Mouse (Mus musculus) embryo, embryonic 11 days (tissue): ENCODE measurements around the gene Vac14.

Source experiments
- DNase-seq: peaks from one replicate; pipeline ENCODE4 v3.0.0-alpha.2; 2015

The Vac14 gene

DNA sequence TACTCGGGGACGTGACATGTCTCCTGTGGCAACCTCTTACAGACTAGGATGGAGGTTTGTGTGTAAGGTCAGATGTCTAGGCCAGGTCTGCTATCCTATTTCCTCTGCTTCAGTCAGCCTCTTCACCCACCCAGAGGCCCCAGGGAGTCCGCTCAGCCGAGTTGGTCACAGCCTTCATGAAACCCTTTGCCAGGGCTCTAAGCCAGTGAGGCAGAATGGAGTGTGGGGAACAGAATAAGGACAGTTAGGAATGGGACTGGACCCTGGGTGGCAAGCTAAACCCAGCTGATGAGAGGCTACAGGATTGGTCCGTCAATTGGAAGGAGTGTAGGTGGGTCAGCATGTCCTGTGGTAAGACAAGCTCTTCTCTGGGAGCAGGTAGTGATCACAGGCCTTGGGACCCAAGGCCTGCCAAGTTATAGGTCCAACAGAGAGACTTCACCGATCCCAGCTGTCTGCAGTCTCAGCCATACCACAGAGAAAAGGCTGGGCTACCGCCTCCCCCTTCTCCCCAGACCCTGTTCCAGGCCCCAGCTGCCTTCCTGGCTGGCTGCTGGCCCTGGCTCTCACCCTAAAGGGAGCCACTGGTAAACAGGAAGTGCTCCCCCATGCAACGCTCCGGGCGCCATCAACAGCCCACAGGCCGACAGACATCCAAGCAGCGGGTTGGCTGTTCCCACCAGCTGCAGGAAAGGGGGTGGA lies 100.7 kb downstream of the Vac14 start:
- DNase-seq: peak; percentile 33

DNA sequence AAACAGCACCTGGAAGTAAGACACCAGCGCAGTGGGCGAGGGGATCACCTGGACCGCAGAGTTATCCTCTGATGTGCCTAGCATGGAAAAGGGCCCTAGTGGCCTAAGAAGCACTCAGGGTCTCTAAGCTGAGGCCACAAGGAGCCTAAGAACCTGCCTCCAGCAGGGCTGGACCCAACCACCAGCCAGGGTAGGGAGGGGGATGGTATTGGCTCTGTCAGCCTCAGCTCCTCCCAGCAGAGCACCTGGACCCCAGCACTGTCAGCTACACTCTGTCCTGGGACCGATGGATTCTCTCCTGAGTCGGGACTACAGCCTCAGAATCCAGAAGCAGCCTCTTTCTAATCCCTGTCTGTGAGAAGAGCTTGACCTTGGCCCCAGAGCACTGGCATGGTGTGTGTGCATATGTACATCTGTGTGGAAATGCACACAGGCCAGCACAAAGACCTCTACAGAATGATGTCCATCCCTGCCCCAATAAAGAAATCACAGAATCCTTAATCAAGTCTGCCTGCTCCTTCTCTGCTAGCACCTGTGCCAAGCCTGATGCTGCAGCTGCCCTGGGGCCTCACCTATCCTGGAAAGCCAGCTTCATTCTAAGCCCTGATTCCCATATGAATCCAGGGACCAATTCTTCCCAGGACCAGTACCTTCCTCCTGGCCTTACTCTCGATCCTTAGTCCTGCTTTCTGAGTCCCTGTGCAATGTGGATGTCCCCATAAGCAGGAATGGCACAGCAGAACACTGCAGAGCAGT lies 101.7 kb downstream of the Vac14 start:
- DNase-seq: no peak

DNA sequence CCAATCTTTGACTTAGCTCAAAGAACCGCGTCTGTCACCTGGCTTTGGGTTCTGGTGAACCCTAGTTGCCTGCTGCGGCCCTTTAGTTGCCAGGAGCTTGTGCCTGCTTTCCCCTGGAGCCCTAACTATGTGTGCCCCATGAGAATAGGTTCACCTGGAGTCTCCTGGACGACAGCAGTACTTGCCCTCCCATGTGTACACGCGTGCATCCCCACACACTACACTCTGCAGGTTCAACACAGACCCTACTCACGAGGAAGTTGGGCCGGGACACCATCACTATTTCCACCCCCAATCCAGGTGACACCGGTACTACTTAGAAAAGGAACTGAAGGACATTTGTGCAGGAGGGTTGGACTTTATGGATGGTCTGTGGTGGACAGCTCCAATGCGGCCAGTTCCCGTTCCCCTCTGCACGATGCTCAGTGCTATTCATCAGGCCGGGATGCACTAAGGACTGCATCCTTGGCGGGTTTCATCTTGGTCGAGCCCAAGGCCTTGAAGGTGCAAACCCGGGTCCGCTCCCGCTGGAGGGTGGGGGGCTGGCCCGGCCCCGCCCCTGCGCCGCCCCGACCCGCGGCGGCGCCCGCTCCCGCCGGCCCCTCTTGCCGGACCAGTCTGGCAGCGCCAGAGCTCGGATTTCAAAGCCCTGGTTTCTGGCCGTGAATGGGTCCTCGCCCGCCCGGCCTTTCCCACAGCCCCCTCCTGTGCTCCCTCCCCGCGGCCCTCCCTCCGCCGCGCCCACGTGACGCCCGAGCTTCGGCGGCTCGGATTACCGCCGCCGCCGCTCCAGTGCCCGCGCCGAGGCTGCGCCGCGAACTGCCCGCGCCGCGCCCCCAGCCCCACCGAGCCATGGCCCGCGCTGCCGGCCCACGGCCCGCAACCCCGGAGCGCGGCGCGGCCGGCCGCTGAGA lies 102.6 kb downstream of the Vac14 start, which contains the start of gene Mtss1l:
Mtss1l (plus strand) TSS at position 792 of the 914 bp plus-strand sequence.
- peak; percentile 96 for DNase-seq

DNA sequence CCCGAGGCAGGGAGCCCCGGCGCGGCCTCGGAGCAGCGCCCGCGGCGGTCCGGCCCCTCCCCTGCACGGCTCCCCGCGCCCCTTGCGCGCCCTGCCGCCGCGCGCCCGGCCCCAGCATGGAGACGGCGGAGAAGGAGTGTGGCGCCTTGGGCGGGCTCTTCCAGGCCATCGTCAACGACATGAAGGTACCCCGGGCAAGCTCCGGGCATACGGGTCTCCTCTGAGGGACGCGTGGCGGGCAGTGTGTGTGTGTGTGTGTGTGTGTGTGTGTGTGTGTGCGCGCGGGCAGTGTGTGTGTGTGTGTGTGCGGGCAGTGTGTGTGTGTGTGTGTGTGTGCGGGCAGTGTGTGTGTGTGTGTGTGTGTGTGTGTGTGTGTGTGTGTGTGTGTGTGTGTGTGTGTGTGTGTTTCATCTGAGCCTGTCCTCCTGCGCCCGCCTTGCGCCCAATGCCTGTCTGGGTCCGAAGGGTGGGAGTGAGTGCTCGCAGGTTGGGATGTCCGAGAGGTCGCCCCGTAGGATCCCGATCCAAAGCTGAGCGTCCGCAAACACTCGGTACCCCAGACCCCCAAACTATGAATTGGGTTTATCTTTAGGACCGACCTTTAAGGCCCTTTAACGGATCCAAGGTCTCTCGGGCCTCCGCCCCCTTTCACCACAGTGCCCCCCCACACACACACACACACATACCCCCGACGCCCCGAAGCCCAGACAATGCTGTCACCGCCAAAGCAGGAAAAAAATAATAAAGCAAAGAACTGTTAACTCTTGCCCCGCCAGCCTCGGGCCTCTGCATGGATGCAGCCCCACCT lies 103.4 kb downstream of the Vac14 start:
- DNase-seq: peak; percentile 57

DNA sequence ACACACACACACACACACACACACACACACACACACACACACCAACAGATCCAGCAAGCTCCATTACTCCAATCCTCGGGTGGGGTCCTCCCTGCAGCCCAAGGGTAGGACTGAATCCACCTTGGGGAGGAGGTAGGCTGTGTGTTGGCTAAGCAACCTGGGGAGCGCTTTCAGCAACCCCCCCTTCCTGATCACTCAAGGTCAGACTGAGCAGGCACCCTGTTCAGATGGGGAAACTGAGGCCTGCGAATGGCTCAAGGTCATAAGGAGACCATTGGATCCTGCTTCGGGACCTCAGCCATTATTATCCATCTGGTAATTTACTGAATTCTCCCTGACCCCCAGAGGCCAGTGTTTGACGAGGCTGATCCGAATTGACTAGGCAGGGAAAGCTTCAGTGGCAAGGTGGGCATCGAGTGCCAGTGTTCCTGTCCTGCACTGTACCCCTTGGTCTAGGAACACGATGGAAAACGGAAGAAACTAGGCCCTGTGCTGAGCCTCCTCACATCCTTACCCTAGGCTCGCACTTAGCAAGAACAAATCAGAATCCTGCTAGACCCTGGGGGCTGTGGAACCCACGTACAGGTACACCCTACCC lies 104.1 kb downstream of the Vac14 start:
- DNase-seq: no peak

DNA sequence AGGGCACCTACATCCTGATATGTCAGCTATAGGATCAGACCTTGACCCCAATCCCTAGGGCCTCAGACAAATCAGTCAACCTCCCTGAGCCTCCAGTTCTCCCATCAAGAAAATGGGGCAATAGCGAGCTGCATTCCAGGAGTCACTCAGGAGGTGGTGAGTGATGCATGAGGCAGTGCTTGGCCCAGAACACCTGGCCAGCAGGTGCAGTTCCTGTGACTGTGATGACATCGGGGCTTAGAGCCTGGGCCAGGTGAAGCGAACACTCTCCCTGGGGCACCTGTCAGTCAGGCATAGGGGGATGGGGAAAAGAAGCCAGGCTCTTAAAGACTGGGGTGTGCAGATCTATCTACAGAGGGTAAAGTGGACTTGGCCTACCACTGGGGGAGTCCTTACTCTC lies 106.1 kb downstream of the Vac14 start:
- no peak for DNase-seq

DNA sequence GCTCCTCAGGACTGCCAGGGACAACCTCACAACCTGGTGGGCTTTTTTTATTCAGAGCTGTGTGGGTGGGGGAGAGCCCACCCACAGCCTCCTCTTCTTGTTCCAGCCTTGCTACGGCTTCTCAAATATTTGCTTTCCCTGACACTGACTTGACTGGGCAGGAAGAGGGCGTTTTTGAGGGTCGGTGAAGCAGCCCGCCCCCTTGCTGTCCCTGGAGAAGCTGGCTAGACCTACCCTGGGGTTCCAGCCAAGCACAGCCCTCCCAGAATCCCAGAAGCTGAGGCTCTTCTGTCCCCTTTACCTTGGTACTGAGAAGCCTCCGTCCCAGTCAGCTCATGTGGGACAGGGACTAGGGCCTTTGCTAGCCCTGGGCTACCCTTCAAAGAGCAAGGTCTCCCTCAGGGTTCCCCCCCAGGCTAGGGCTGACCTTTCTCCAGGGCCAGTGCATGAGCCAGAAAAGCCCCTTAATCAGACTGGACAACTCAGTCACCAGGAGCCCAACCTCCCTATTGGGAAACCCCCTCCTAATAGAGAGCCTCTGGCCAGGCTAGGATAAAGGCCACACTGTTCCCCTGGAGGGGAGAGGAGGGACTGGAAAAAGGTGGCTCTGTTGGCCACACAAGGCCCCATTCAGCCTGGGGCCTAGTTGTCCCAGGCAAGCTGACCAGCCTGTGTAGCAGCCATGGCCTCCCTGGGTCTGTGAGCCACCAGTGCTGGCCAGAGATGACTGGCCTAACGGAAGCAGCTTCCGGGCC lies 106.9 kb downstream of the Vac14 start:
- peak; percentile 28 for DNase-seq

DNA sequence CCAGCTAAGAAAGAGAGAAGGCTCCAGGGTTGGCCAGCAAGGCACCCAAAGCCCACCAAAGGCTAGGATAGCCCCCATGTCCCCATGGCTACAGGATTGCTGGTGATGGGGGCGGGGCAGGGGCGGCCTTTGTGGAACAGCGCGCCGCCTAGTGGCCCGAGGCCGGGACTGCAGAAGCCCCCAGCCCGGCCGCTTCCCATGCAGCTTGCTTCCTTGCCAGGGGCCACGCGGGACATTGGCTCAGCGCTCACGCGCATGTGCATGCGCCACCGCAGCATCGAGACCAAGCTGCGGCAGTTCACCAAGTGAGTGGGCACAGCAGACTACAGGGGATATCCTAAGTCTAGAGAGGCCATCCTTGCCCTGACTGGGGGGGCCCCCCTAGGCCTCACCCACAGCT lies 108.5 kb downstream of the Vac14 start:
- DNase-seq: peak; percentile 82

DNA sequence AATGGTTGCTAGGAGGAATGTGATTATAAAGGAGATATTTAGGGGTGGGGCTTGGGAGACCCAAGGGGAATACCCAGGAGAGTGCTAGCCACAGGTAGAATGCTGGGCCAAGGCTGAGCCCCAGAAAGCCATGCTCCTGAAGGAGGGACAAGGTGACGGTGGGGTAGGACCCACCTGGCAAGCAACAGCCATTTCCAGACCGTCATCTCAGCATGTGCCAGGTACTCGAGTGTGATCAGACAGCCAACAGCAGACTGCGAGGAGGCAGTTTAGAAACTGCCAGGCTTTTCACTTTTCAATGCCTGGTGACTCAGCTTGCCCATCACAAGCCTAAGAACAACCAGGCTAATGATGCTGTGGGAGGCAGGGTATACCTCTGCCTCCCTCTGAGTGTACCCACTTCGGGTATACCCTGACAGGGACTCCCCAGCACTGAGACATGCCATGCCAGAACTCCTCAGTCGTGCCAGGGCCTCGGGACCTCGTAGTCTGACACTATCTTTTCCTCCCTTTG lies 113.0 kb downstream of the Vac14 start:
- DNase-seq: no peak

DNA sequence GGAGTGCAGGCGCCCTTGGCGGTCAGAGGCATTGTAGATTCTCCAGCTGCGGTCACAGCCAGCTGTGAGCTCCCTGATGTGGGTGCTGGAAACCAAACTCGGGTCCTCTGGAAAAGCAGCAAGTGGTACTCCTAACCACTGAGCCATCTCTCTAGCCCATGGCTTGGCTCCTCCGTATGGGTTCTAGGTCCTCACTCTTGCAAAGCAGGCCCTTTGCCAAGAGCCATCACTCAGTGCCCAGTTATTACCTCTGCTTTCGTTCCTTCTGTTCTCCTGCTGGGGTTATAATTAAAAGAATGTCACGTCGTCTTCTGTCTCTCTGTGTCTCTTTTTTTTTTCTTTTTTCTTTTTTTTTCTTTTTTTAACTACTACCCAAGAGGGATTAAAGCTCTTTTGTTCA lies 114.7 kb downstream of the Vac14 start:
- DNase-seq: no peak

DNA sequence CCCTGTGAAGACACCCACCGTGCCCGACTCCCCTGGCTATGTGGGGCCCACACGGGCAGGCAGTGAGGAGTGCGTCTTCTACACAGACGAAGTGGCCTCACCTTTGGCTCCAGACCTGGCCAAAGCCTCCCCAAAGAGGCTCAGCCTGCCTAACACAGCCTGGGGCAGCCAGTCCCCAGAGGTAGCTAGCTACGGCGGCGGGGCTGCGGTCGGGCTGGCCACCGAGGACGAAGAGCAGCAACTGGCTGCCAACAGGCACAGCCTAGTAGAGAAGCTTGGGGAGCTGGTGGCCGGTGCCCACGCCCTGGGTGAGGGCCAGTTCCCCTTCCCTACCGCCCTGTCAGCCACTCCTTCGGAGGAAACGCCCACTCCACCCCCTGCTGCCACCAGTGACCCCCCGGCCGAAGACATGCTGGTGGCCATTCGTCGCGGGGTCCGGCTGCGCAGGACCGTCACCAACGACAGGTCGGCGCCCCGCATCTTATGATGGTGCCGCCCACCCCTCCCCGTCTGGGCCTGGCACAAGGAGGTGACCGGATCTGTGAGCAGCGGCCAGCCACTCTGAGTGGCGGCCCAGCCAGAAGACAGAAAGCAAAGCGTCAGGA lies 120.3 kb downstream of the Vac14 start:
- no peak for DNase-seq

DNA sequence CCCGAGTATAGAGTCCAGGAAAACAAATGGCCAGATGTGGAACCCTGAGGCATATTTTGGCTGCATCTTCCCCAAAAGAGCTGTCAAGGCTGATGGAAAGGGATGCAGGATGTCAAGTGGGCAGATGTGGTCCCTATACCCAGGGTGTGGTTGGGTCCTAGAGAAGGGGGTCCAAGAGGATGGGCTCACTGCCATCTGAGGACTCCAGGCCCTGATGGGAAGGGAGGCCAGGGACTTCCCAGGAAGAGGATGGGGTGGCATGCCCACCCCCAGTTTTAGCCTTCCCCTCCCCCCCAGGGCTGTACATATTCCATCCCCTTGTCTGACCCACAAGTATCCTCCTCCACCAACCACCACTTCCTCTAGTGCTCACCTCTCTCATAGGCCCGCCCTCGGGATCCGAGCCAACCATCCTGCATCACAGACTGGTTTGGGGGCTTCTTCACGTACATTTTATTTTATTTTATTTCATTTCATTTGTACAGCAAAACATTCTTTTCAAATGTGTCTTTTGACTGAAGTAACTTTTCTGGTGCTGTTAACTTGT lies 122.3 kb downstream of the Vac14 start:
- no peak for DNase-seq

DNA sequence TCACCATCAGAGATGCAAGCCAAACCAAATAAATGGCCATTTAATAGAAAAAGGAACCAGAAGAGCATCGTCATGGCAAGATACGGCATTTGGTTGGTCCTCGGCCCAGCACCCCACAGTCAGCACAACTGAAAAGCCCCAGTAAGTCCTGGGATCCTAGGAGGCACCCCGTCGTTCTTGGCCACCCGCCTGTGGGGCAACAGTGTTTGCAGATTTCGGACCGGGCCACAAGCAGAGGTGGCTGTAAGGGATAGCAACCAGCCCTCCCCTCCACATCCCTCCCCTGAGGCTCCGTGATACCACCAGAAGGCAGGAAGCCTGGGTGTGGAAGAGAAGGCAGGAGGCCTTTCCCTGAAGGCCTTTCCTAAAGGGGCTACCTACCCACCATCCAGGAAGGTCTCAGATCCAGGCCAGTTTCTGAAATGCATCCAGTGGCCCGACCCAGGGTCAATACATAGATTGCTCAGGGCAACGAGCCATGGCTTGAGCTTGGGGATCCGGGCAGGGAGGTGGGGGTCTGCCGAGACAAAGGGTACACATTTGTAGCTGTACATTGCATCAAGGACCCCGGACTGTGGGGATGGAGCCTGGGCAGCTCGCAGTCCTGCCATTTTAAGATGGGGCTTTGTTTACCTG lies 123.5 kb downstream of the Vac14 start:
- DNase-seq: no peak

DNA sequence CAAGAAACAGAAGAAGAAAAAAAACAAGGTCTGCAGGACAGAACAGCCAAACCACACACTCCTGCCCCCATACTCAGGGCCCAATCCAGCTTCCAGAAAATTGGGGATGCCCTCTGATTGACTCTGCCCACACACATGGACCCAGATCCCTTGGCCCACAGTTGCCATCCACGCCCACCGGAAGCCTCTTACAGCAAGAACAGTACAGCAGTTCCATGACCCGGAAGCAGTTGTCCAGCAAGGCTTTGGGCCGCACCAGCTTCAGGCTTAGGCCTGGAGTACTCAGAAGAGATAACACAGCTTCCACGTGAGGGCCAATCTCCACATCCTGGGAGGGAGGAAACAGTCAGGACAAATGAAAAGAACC lies 124.0 kb downstream of the Vac14 start:
- no peak for DNase-seq

DNA sequence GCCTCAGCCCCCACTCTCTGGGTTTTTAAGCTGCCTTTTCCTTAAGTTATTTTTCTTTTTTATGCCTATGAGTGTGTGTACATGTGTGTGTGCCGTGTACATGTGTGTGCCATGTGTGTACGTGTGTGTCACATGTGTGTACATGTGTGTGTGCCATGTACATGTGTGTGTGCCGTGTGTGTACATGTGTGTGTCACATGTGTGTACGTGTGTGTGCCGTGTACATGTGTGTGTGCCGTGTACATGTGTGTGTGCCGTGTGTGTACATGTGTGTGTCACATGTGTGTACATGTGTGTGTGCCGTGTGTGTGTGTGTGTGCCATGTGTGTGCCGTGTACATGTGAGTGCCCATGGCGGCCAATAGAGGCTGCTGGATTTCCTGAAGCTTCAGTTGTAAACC lies 126.8 kb downstream of the Vac14 start:
- DNase-seq: no peak

DNA sequence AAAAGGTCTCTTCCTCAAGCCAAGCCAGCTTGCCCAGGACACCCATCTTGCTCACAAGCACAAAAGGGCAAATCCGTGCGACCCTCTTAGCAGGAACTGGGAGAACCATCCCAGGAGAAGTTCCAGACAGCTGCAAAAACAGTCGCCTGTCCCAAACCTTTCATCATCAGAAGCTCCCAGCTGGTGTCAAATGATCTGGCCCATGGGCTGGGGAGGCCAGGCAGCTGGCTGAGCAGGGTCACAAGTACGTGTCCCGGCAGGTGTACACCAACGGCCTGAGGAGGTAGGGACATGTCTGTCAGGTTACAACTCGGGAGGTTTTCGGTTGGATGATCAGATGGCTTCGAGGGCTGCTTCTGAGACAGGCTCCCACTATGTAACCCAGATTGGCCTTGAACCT lies 128.3 kb downstream of the Vac14 start:
- no peak for DNase-seq

DNA sequence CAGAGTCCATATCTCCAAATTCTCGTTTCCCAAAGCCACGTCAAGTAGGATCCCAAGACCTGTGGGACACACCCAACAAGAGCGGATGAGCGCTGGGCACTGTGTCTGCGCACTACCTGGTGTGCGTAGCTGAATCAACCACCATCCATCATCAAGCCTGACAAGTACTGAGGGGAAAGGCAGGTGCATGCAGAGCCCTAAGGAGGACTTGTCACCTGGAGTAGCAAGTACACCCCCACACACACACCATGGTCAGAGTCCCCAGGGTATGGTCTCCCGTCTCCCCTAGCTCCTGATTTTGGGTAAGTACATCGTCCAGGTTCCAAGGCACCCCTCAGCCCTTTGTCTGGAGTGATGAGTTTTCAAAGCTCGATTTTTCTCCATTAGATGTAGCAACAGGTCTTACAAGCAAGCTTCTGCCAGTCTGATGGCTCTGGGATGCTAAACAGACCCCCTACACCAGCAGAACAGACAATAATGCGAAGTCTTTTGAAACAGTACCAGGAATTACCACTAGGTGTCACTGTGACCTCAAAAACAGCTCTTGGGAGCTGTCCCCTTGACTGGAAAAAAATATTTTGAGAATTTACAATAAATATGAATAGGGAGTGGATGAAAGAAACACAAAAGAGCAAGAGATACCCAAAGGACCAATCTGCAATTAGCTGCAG lies 131.2 kb downstream of the Vac14 start:
- DNase-seq: peak; percentile 75

DNA sequence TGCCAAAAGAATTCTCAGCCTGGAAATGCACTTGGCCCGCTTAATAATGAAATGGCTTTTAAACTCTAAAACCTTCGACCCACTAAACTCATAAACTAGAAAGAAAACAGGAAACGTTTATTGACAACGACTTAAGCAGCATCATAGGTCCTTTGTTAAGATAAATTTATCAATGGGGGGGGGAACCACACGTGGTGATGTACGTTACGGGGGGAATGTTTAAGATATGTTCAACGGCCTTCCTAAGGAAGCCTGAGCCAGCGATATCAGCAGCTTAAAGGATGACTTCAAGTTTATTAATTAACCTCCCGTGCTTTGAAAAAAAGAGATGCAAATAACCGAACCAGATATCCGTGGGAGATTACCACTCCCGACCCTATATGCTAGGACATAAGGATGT lies 131.9 kb downstream of the Vac14 start:
- DNase-seq: no peak

DNA sequence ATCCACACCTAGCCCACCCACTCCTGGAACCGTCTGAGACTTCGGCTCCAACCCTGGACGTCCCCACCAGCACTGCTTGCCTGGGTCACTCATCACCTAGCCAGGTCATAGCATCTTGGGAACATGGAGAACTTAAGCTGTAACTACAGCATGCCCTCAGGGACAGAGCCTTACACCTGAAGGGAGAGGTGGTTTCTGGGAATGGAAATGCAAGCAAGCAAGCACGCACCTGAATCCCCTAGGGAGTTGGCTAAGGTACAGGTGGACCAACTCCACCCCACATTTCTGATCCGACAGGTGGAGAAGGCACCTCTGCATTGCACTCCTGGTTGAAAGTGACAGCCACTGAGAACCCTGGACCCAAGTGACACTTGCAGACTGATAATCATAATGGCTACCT lies 133.1 kb downstream of the Vac14 start:
- no peak for DNase-seq
